Mouse (Mus musculus) embryonic fibroblast, embryonic 13.5 days (primary cell): ENCODE data around the gene Clec2l.

Experiments
- CTCF ChIP-seq: IDR thresholded peaks from 2 replicates; pipeline ENCODE4 v1.5.1; 2011; ENCODE audit warnings: mild to moderate bottlenecking, control low read depth, low read length, moderate library complexity, borderline replicate concordance; ENCODE audit not compliant: insufficient read depth
- POLR2A ChIP-seq: IDR thresholded peaks from 2 replicates; pipeline ENCODE4 v1.6.1; 2011; ENCODE audit warnings: low read depth, mild to moderate bottlenecking, control low read depth, low read length, moderate library complexity

DNA sequence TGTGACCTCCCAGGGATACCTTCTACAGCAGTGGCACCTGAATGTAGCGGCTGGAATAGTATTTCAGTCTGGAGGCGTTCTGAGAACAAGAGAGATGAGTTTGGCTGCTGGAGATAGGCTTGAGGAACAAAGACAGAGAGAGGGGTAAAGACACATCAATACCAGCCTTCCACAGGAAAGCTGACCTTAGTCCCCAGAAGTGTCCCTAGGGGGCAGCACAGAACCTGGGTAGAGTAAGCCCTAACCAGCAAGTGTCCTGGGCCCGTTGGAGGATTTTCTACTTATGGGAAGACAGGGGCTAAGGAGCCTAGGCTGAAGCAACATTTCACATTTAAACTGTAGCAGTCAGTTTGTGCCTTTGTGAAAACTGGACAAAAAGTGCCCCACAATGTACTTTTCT lies 13.3 kb upstream of the Clec2l start:
- TF ChIP-seq POLR2A (no peak), CTCF (no peak)
